Mouse (Mus musculus): ENCODE measurements around the gene Ugt1a10. TPM values are rescaled to one million over a fixed set of nuclear protein-coding genes. Genes with fewer than 3 reads are reported as not detected.

The Ugt1a10 gene
- polyA plus RNA-seq (2014; fragmentation: Nextera tagmentation; extraction: Ambion mirVana), result not detected in 2 replicates

- WGBS, result 88% methylated on average over 1 of the region's 1 CpGs
- no peak within 1 kb of the TSS for H3K4me3 ChIP-seq (ENCODE audit: low read depth, low read length)
- H3K4me2 ChIP-seq (ENCODE audit: low read depth, low read length), result no peak within 1 kb of the TSS
- no peaks in the 10 kb centered on the region for H3K4me1 ChIP-seq (ENCODE audit: control insufficient read depth, insufficient read depth, low read length)
- H3K36me3 ChIP-seq (ENCODE audit: control insufficient read depth, insufficient read depth, low read length), result no peaks in the 10 kb centered on the region
- H3K9ac ChIP-seq (replicated peaks; ENCODE audit: low read depth, low read length), result no peak within 1 kb of the TSS
- ATAC-seq (ENCODE audit: low read depth), result no peak
- H3K9me3 ChIP-seq (ENCODE audit: control insufficient read depth, low read length), result no peaks in the 10 kb centered on the region
- H3K27me3 ChIP-seq (ENCODE audit: control insufficient read depth, insufficient read depth, low read length), result no peaks in the 10 kb centered on the region
- H3K27ac ChIP-seq (ENCODE audit: low read depth, low read length), result no peak within 1 kb of the TSS
Observed at GRCm38 (mm10) chr1:88055088-88055487, at the start of gene Ugt1a10. Gene Ugt1a10 (plus strand): TSS chr1:88055388.

GRCm38 (mm10) chr1:88007692-88008210, 47.4 kb upstream of the Ugt1a10 start:
- no peaks in the 10 kb centered on the region for H3K27me3 ChIP-seq (ENCODE audit: control insufficient read depth, insufficient read depth, low read length)
- H3K36me3 ChIP-seq (ENCODE audit: control insufficient read depth, insufficient read depth, low read length), result peaks cover 2% of the 10 kb centered on the region; the same call in 1 of the 2 replicates
- H3K9me3 ChIP-seq (ENCODE audit: control insufficient read depth, low read length), result no peaks in the 10 kb centered on the region
- peak; percentile 42 for ATAC-seq (ENCODE audit: low read depth)
- peak overlapping the region; percentile 66 for H3K4me3 ChIP-seq (ENCODE audit: low read depth, low read length)
- 3% methylated on average over 5 of the region's 5 CpGs for WGBS
- H3K4me2 ChIP-seq (ENCODE audit: low read depth, low read length), result peak overlapping the region; percentile 70
- H3K27ac ChIP-seq (ENCODE audit: low read depth, low read length), result peak overlapping the region; percentile 94
- peak overlapping the region; percentile 77 for H3K9ac ChIP-seq (replicated peaks; ENCODE audit: low read depth, low read length)
- H3K4me1 ChIP-seq (ENCODE audit: control insufficient read depth, insufficient read depth, low read length), result peaks cover 14% of the 10 kb centered on the region

GRCm38 (mm10) chr1:88008211-88008697, 46.9 kb upstream of the Ugt1a10 start, which contains the start of gene Usp40:
Gene Usp40 (minus strand): TSS chr1:88008551.
- H3K4me2 ChIP-seq (ENCODE audit: low read depth, low read length), result peak within 1 kb of the TSS; percentile 70
- no peaks in the 10 kb centered on the region for H3K9me3 ChIP-seq (ENCODE audit: control insufficient read depth, low read length)
- H3K4me3 ChIP-seq (ENCODE audit: low read depth, low read length), result peak within 1 kb of the TSS; percentile 66
- H3K27ac ChIP-seq (ENCODE audit: low read depth, low read length), result peak within 1 kb of the TSS; percentile 94
- no peaks in the 10 kb centered on the region for H3K27me3 ChIP-seq (ENCODE audit: control insufficient read depth, insufficient read depth, low read length)
- ATAC-seq (ENCODE audit: low read depth), result peak; percentile 96
- under 1% methylated on average over 45 of the region's 45 CpGs for WGBS
- H3K36me3 ChIP-seq (ENCODE audit: control insufficient read depth, insufficient read depth, low read length), result no peaks in the 10 kb centered on the region
- H3K9ac ChIP-seq (replicated peaks; ENCODE audit: low read depth, low read length), result peak within 1 kb of the TSS; percentile 77
- peaks cover 14% of the 10 kb centered on the region for H3K4me1 ChIP-seq (ENCODE audit: control insufficient read depth, insufficient read depth, low read length)

- 46% methylated on average over 4 of the region's 4 CpGs for WGBS
- Histone ChIP-seq H3K9me3 (ENCODE audit: control insufficient read depth, low read length) (no peaks in the 10 kb centered on the region), H3K4me3 (ENCODE audit: low read depth, low read length) (peak overlapping the region; percentile 66), H3K27me3 (ENCODE audit: control insufficient read depth, insufficient read depth, low read length) (no peaks in the 10 kb centered on the region), H3K27ac (ENCODE audit: low read depth, low read length) (no peak overlapping the region; the same call in 1 of the 2 replicates), H3K9ac (replicated peaks; ENCODE audit: low read depth, low read length) (peak overlapping the region; percentile 77; the same call in 1 of the 2 replicates), H3K4me2 (ENCODE audit: low read depth, low read length) (peak overlapping the region; percentile 70), H3K36me3 (ENCODE audit: control insufficient read depth, insufficient read depth, low read length) (no peaks in the 10 kb centered on the region), H3K4me1 (ENCODE audit: control insufficient read depth, insufficient read depth, low read length) (peaks cover 14% of the 10 kb centered on the region)
- ATAC-seq (ENCODE audit: low read depth), result peak; percentile 28; the same call in 1 of the 2 replicates
Observed at GRCm38 (mm10) chr1:88008735-88009134, 46.5 kb upstream of the Ugt1a10 start.

- Histone ChIP-seq H3K36me3 (ENCODE audit: control insufficient read depth, insufficient read depth, low read length) (no peaks in the 10 kb centered on the region), H3K4me2 (ENCODE audit: low read depth, low read length) (no peak overlapping the region), H3K9ac (replicated peaks; ENCODE audit: low read depth, low read length) (no peak overlapping the region), H3K27ac (ENCODE audit: low read depth, low read length) (no peak overlapping the region), H3K4me1 (ENCODE audit: control insufficient read depth, insufficient read depth, low read length) (peaks cover 14% of the 10 kb centered on the region), H3K27me3 (ENCODE audit: control insufficient read depth, insufficient read depth, low read length) (no peaks in the 10 kb centered on the region), H3K4me3 (ENCODE audit: low read depth, low read length) (no peak overlapping the region), H3K9me3 (ENCODE audit: control insufficient read depth, low read length) (no peaks in the 10 kb centered on the region)
- ATAC-seq (ENCODE audit: low read depth), result no peak; the same call in 1 of the 2 replicates
- WGBS, result 81% methylated on average over 3 of the region's 3 CpGs
Observed at GRCm38 (mm10) chr1:88009521-88009920, 45.7 kb upstream of the Ugt1a10 start.

- H3K27me3 ChIP-seq (ENCODE audit: control insufficient read depth, insufficient read depth, low read length), result no peaks in the 10 kb centered on the region
- 80% methylated on average over 3 of the region's 3 CpGs for WGBS
- no peaks in the 10 kb centered on the region for H3K36me3 ChIP-seq (ENCODE audit: control insufficient read depth, insufficient read depth, low read length)
- H3K4me3 ChIP-seq (ENCODE audit: low read depth, low read length), result no peak overlapping the region
- H3K4me2 ChIP-seq (ENCODE audit: low read depth, low read length), result no peak overlapping the region
- H3K27ac ChIP-seq (ENCODE audit: low read depth, low read length), result no peak overlapping the region
- ATAC-seq (ENCODE audit: low read depth), result no peak
- no peak overlapping the region for H3K9ac ChIP-seq (replicated peaks; ENCODE audit: low read depth, low read length)
- no peaks in the 10 kb centered on the region for H3K4me1 ChIP-seq (ENCODE audit: control insufficient read depth, insufficient read depth, low read length)
- no peaks in the 10 kb centered on the region for H3K9me3 ChIP-seq (ENCODE audit: control insufficient read depth, low read length)
Observed at GRCm38 (mm10) chr1:88013726-88014125, 41.5 kb upstream of the Ugt1a10 start.

GRCm38 (mm10) chr1:88014194-88014593, 41.0 kb upstream of the Ugt1a10 start:
- Histone ChIP-seq H3K36me3 (ENCODE audit: control insufficient read depth, insufficient read depth, low read length) (no peaks in the 10 kb centered on the region), H3K4me2 (ENCODE audit: low read depth, low read length) (no peak overlapping the region), H3K27me3 (ENCODE audit: control insufficient read depth, insufficient read depth, low read length) (no peaks in the 10 kb centered on the region), H3K4me3 (ENCODE audit: low read depth, low read length) (no peak overlapping the region), H3K27ac (ENCODE audit: low read depth, low read length) (no peak overlapping the region), H3K9ac (replicated peaks; ENCODE audit: low read depth, low read length) (no peak overlapping the region), H3K9me3 (ENCODE audit: control insufficient read depth, low read length) (no peaks in the 10 kb centered on the region), H3K4me1 (ENCODE audit: control insufficient read depth, insufficient read depth, low read length) (no peaks in the 10 kb centered on the region)
- 94% methylated on average over 4 of the region's 4 CpGs for WGBS
- no peak for ATAC-seq (ENCODE audit: low read depth)

GRCm38 (mm10) chr1:88014671-88015070, 40.5 kb upstream of the Ugt1a10 start:
- no peaks in the 10 kb centered on the region for H3K4me1 ChIP-seq (ENCODE audit: control insufficient read depth, insufficient read depth, low read length)
- no peak overlapping the region for H3K9ac ChIP-seq (replicated peaks; ENCODE audit: low read depth, low read length)
- H3K27ac ChIP-seq (ENCODE audit: low read depth, low read length), result no peak overlapping the region
- H3K4me3 ChIP-seq (ENCODE audit: low read depth, low read length), result no peak overlapping the region
- no peak for ATAC-seq (ENCODE audit: low read depth)
- no peaks in the 10 kb centered on the region for H3K9me3 ChIP-seq (ENCODE audit: control insufficient read depth, low read length)
- no peak overlapping the region for H3K4me2 ChIP-seq (ENCODE audit: low read depth, low read length)
- H3K36me3 ChIP-seq (ENCODE audit: control insufficient read depth, insufficient read depth, low read length), result no peaks in the 10 kb centered on the region
- H3K27me3 ChIP-seq (ENCODE audit: control insufficient read depth, insufficient read depth, low read length), result no peaks in the 10 kb centered on the region
- WGBS, result 95% methylated on average over 4 of the region's 4 CpGs

GRCm38 (mm10) chr1:88015371-88015770, 39.8 kb upstream of the Ugt1a10 start:
- no peaks in the 10 kb centered on the region for H3K4me1 ChIP-seq (ENCODE audit: control insufficient read depth, insufficient read depth, low read length)

More at GRCm38 (mm10) chr1:88015371-88015770, 39.8 kb upstream of the Ugt1a10 start:
- Histone ChIP-seq H3K27ac (ENCODE audit: low read depth, low read length) (no peak overlapping the region), H3K4me2 (ENCODE audit: low read depth, low read length) (no peak overlapping the region), H3K36me3 (ENCODE audit: control insufficient read depth, insufficient read depth, low read length) (no peaks in the 10 kb centered on the region), H3K9me3 (ENCODE audit: control insufficient read depth, low read length) (no peaks in the 10 kb centered on the region), H3K4me3 (ENCODE audit: low read depth, low read length) (no peak overlapping the region), H3K27me3 (ENCODE audit: control insufficient read depth, insufficient read depth, low read length) (no peaks in the 10 kb centered on the region), H3K9ac (replicated peaks; ENCODE audit: low read depth, low read length) (no peak overlapping the region)
- ATAC-seq (ENCODE audit: low read depth), result no peak
- WGBS, result 95% methylated on average over 6 of the region's 6 CpGs
